Mouse (Mus musculus) neural tube, embryonic 12.5 days (tissue): Measurements from ENCODE around the gene Dclre1b. TPM values are rescaled to one million over a fixed set of nuclear protein-coding genes. Genes with fewer than 3 reads are reported as not detected.
"Not testable (repeated sequence)": the region's sequence is repeated elsewhere in the genome, so short reads cannot be mapped to it uniquely, and the experiment has no call there.

Source experiments
- ATAC-seq: fragments of 200-750 bp; cut with Nextera tagmentation; 2 replicates; pipeline ENCODE4 v1.8.0; 2017; ENCODE audit warnings: low read depth, mild to moderate bottlenecking, moderate TSS enrichment, moderate library complexity; ENCODE audit not compliant: low FRiP score
- H3K27ac ChIP-seq: fragments of 300-500 bp; sonication (generic); 2 replicates; pipeline ENCODE4 v1.5.1; 2016
- H3K27me3 ChIP-seq: fragments of 300-500 bp; sonication (generic); replicated peaks from 2 replicates; pipeline ENCODE4 v1.6.1; 2016; ENCODE audit warnings: mild to moderate bottlenecking
- H3K36me3 ChIP-seq: fragments of 300-500 bp; sonication (generic); 2 replicates; pipeline ENCODE4 v1.6.1; 2016; ENCODE audit warnings: mild to moderate bottlenecking
- H3K4me1 ChIP-seq: fragments of 300-500 bp; sonication (generic); 2 replicates; pipeline ENCODE4 v1.6.1; 2016
- H3K4me2 ChIP-seq: fragments of 300-500 bp; sonication (generic); replicated peaks from 2 replicates; pipeline ENCODE4 v1.6.1; 2016; ENCODE audit warnings: mild to moderate bottlenecking
- H3K4me3 ChIP-seq: fragments of 300-500 bp; sonication (generic); 2 replicates; pipeline ENCODE4 v1.5.1; 2016
- H3K9ac ChIP-seq: fragments of 300-500 bp; sonication (generic); 2 replicates; pipeline ENCODE4 v1.6.1; 2016; ENCODE audit warnings: mild to moderate bottlenecking
- H3K9me3 ChIP-seq: fragments of 300-500 bp; sonication (generic); 2 replicates; pipeline ENCODE4 v1.6.1; 2016; ENCODE audit warnings: mild to moderate bottlenecking
- WGBS: fragments of 180-500 bp; shearing (Covaris S2); methylation state at CpG from one replicate; pipeline ENCODE4 v1.1.7; 2016; 5-methylcytosine and 5-hydroxymethylcytosine counted together
- polyA plus RNA-seq: library from polyadenylated mRNA; unstranded; fragments of >200 nt; fragmentation: Nextera tagmentation; extraction: Ambion mirVana; gene quantifications from 2 replicates; pipeline ENCODE4 v1.2.1, GENCODE M21; 2016

The Dclre1b gene
- polyA plus RNA-seq, 1 experiment from 2014 or later = 26.7 TPM

DNA sequence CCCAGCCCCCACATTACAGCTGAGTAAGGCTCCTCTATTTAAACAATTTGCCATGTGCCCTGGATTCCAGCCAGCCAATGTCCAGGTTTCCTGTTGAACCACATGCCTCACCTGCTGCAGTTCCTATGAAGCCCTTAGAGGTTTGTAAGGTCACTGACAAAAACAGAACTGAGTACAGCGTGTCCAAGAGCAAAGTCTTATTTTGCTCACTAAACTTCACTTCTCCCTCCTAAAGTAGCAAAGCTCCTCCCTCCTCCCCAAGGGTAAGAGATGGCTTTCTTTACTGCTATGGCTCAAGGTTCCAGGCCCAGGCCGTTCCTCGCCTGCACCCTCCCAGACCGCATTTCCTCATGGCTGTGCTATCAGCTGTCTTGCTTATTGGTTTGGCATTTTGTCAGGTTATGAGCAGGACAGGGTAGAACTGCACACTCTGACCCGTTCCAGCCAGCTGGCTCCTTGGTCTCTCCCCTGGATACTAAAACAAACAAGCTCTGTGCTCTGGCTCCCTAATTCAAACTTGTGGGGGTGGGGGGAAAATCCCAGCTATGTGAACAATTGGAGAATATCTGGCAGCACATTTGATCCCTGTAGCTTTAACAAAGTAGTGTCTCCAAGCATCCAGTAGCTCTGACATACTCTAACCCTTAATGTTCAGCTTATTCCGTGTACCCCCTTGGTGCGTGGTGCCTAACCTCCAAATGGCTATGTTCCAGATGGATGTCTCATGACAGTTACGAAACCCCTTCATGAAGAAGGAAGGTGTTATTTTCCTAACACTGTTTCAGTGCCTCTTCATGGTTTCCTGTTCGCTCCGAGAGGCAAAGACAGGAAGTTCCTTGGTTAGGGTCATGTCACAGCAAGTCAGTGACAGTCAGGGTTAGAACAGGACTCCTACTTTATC lies 7.4 kb downstream of the Dclre1b start:
- Histone ChIP-seq H3K36me3 (peaks cover 36% of the 10 kb centered on the region), H3K9ac (no peak overlapping the region), H3K4me1 (no peaks in the 10 kb centered on the region), H3K4me2 (no peak overlapping the region), H3K27me3 (no peaks in the 10 kb centered on the region), H3K9me3 (no peaks in the 10 kb centered on the region), H3K4me3 (no peak overlapping the region), H3K27ac (no peak overlapping the region)
- 85% methylated on average over 10 of the region's 10 CpGs for WGBS
- no peak for ATAC-seq

DNA sequence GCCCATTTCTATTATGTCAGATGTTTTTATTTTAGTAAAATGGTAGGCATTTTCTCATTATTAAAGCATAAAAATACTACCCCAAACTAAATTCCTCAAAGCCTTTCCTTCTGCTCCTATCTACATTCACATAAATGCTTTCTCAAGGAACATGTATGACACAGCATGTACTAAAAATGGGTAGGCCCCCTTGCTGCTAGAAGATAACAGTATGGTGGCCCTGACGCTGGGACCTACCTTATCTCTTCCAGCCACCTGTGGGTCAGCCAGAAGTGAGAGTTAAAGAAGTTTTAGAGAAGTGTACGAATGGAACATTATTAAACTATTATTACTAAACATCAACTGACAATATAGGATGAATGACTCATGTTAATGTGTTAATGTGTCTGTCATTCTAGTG lies 9.7 kb downstream of the Dclre1b start:
- H3K9me3 ChIP-seq = no peaks in the 10 kb centered on the region
- peaks cover 23% of the 10 kb centered on the region for H3K36me3 ChIP-seq
- H3K4me2 ChIP-seq = no peak overlapping the region
- H3K9ac ChIP-seq = no peak overlapping the region
- ATAC-seq = no peak
- 80% methylated on average over 2 of the region's 2 CpGs for WGBS
- H3K27me3 ChIP-seq = no peaks in the 10 kb centered on the region
- H3K4me3 ChIP-seq = no peak overlapping the region
- H3K27ac ChIP-seq = no peak overlapping the region
- no peaks in the 10 kb centered on the region for H3K4me1 ChIP-seq

DNA sequence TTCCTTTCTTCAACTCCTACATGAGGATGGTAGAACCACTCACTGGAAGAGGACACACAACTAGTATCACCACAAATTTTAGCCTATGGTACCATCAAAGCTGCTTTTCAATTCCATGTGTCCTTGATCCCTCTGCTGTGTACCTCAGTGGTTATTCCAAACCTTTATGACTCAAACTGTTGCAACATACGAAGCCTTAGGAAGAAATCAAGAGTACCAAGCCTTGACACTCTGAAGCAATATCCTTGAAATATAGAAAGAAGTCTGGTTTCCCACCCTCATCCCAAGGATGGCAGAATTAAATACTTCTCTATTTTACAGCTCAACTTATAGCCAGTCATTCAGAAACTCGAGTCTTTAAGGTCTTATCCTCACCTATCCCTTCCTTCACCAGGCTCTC lies 12.9 kb downstream of the Dclre1b start:
- Histone ChIP-seq H3K4me1 (no peaks in the 10 kb centered on the region), H3K36me3 (no peaks in the 10 kb centered on the region), H3K4me2 (no peak overlapping the region), H3K27me3 (no peaks in the 10 kb centered on the region), H3K9me3 (no peaks in the 10 kb centered on the region), H3K27ac (no peak overlapping the region), H3K4me3 (no peak overlapping the region), H3K9ac (no peak overlapping the region)
- no peak for ATAC-seq
- WGBS = 65% methylated on average over 2 of the region's 2 CpGs

DNA sequence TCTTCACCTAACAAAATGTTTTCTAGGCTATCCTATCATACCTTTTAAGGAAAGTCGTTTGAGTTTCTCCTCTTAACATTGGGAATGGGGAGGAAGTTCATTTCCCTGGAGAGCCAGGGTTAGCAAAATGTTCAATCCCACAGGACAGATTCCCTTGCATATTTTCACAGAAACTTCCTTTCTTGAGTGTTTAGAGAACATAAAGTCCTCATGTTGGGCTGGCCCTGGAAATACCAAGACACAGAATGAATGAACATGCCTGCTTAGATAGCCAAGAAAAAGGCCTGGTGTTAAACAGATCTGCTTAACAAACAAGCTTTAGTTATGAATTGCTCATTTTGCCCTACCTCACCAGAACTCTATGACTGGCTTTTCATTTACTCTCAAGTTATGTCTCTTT lies 16.7 kb downstream of the Dclre1b start:
- Histone ChIP-seq H3K4me3 (no peak overlapping the region), H3K9me3 (no peaks in the 10 kb centered on the region), H3K27me3 (no peaks in the 10 kb centered on the region), H3K36me3 (no peaks in the 10 kb centered on the region), H3K27ac (no peak overlapping the region), H3K4me1 (peaks cover 11% of the 10 kb centered on the region), H3K4me2 (no peak overlapping the region), H3K9ac (no peak overlapping the region)
- 86% methylated on average over 1 of the region's 1 CpGs for WGBS
- no peak for ATAC-seq

DNA sequence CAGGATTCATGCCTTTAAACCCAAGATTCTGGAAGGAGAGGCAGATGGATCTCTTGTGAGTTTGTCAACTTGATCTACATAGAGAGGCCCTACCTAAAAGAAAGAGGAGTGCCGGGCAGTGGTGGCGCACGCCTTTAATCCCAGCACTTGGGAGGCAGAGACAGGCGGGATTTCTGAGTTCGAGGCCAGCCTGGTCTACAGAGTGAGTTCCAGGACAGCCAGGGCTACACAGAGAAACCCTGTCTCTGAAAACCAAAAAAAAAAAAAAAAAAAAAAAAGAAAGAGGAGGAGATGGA lies 17.2 kb downstream of the Dclre1b start:
- H3K27ac ChIP-seq, H3K27me3 ChIP-seq, H3K9ac ChIP-seq, ATAC-seq, H3K36me3 ChIP-seq, H3K9me3 ChIP-seq: not testable (repeated sequence)
- Histone ChIP-seq H3K4me3 (0 out of 2 replicates have a peak overlapping the region, but pooled peaks have one; percentile 87), H3K4me2 (peak overlapping the region; percentile 81; the same call in 1 of the 2 replicates), H3K4me1 (peaks cover 11% of the 10 kb centered on the region)
- WGBS = 88% methylated on average over 5 of the region's 5 CpGs

DNA sequence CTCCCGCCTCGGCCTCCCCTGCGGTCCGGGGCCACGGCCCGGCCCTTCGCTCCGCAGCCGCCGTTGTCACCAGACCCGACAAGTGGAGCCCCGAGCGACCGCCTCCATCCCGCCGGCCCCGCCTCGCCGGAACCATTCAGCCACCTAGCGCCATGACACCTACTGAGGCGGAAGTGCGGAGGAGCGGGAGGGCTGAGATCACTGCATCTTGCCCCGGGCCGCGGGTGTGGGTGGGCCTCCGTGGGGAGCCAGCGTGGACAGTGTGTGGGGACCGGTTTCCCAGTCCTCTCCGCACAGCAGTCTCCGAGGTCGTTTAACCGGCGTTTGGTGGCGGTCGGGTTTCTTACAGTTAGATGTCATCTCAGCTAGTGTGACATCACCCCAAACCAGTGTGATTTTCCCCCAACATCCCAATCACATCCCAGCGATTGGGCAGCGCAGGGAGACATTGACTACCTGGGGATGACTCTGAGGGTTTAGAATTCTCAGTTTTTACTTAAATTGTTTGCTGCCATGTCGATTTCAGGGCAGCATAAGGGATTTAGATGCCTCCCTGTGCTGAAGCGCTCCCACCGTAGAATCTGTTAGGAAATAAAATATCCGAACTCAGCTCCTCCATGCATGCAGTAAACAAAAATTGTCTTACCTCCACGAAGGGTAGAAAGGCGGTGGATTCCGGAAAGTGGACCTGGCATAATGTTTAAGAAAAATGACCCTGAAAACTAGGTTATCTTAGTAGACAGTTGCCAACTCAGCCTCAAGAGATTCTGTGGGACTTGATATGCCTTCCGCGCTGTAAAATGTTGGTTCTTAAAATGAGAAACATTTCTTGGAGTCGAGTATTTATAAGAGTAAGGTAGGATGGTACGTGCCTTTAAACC lies 17.8 kb downstream of the Dclre1b start, which contains the start of gene Hipk1:
Gene Hipk1, minus strand, starts transcription at position 334 of the 881 bp plus-strand sequence.
- no peaks in the 10 kb centered on the region for H3K9me3 ChIP-seq
- peak within 1 kb of the TSS; percentile 87 for H3K4me3 ChIP-seq
- no peaks in the 10 kb centered on the region for H3K36me3 ChIP-seq
- peak within 1 kb of the TSS; percentile 75 for H3K27ac ChIP-seq
- H3K4me1 ChIP-seq = peaks cover 11% of the 10 kb centered on the region
- H3K9ac ChIP-seq = peak within 1 kb of the TSS; percentile 94
- 10% methylated on average over 49 of the region's 49 CpGs for WGBS
- peak; percentile 98 for ATAC-seq
- no peaks in the 10 kb centered on the region for H3K27me3 ChIP-seq
- H3K4me2 ChIP-seq = peak within 1 kb of the TSS; percentile 81

DNA sequence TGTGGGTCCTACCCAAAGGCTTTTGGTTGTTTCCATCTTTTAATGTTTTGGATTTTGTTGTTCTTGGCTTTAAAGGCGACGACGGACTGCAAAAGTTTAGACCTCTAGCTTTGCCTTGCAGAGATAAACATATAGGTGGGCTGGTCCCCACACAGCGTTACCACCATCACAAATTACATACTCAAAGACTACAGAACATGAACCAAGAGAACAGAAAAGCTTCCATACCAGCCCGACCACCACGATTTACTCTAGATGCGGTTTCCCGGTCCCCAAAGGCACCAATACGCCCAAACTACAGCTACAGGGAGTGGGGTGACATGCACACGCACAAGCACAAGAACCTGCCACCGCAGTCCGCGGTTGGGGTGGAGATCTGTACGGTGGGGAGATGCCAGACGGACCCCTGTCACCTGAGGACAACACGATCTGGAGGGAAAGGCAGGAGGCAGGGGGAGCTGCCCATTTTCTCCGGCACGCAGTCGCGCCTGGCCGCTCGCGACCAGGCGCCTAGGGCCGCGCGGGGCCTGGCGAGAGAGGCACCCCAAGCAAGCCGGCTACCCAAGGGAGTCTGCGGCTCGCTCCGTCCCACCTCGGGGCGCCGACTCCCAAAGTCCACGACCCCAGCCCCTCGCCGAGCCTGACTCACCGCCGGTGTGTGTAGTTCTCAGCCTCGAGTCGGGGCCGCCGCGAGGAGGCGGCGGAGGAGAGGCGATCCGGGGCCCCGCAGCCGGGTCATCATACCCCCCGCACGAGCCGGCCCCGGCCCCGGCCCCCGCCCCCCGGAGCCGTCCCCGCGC lies 18.7 kb downstream of the Dclre1b start:
- Histone ChIP-seq H3K9ac (peak overlapping the region; percentile 94), H3K4me1 (peaks cover 11% of the 10 kb centered on the region), H3K27me3 (no peaks in the 10 kb centered on the region), H3K9me3 (no peaks in the 10 kb centered on the region), H3K4me2 (peak overlapping the region; percentile 81), H3K36me3 (no peaks in the 10 kb centered on the region), H3K27ac (peak overlapping the region; percentile 75; the same call in 1 of the 2 replicates), H3K4me3 (peak overlapping the region; percentile 87)
- ATAC-seq = peak; percentile 85
- WGBS = under 1% methylated on average over 56 of the region's 61 CpGs

DNA sequence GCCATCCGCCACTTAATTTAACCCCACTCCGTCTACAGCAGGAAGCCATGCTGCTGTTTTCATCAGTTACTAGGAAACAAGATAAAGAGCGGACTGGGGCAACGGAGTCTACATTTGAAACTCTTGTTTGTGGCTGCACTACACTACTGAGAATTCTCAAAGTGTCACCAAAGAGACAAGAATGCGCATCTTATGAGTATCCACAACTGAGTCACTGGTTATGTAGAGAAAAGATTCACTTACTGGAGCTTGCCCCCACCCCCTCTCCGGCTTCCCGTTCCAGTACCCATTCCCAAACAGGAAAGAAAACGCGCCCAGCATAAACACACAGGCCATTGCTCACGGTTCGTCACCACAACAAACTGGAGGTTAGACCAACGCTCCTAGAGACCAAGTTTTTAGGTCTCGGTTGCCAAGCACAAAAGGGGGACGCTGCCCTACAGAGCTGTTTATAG lies 19.3 kb downstream of the Dclre1b start:
- H3K9ac ChIP-seq = peak overlapping the region; percentile 94
- H3K9me3 ChIP-seq = no peaks in the 10 kb centered on the region
- H3K27ac ChIP-seq = no peak overlapping the region
- H3K27me3 ChIP-seq = no peaks in the 10 kb centered on the region
- peak overlapping the region; percentile 81 for H3K4me2 ChIP-seq
- no peak for ATAC-seq
- peak overlapping the region; percentile 87 for H3K4me3 ChIP-seq
- peaks cover 15% of the 10 kb centered on the region for H3K4me1 ChIP-seq
- H3K36me3 ChIP-seq = no peaks in the 10 kb centered on the region
- 3% methylated on average over 14 of the region's 14 CpGs for WGBS

DNA sequence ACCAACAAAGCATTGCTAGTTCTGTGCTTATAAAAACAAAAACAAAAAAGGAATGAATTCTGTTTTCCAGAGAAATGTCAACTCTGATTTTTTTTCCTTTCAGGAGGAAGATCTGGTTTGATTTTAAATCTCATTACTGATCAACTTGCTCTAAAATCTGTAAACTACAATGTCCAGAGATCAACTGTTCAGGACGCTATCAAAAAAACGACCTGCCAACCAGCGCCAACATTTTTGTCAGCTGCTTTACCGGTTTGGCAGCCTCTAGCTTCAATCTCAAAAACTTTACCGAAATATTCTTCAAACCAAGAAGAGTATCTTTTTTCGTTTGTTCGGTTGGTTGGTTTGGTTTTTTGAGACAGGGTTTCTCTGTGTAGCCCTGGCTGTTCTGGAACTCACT lies 20.1 kb downstream of the Dclre1b start:
- no peak overlapping the region for H3K4me3 ChIP-seq
- no peak overlapping the region for H3K27ac ChIP-seq
- H3K36me3 ChIP-seq = no peaks in the 10 kb centered on the region
- no peaks in the 10 kb centered on the region for H3K27me3 ChIP-seq
- H3K4me1 ChIP-seq = peaks cover 17% of the 10 kb centered on the region
- no peaks in the 10 kb centered on the region for H3K9me3 ChIP-seq
- H3K4me2 ChIP-seq = peak overlapping the region; percentile 81
- H3K9ac ChIP-seq = no peak overlapping the region
- 85% methylated on average over 7 of the region's 7 CpGs for WGBS
- ATAC-seq = no peak

DNA sequence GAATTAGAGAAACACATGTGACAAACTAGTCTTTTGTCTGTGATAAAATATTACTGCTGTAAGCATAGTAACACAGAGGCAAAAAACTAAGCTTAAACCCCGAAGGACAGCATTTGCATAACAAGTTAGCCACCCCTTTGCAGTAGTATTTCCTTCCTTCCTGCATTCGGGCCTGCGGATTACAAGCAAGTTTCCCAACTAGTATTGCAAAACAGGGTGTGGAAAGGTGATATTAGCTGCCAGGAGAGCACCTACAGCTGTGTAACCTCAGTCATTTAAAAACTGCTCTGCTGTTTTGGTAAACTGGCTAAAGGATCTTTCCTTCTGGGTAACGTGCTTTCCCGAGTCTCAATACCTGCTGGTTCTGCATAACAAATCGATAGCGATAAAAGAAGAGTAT lies 22.0 kb downstream of the Dclre1b start:
- no peak overlapping the region for H3K4me2 ChIP-seq
- WGBS = 58% methylated on average over 7 of the region's 7 CpGs
- peaks cover 17% of the 10 kb centered on the region for H3K4me1 ChIP-seq
- no peaks in the 10 kb centered on the region for H3K9me3 ChIP-seq
- H3K36me3 ChIP-seq = no peaks in the 10 kb centered on the region
- no peak overlapping the region for H3K27ac ChIP-seq
- H3K4me3 ChIP-seq = no peak overlapping the region
- H3K27me3 ChIP-seq = no peaks in the 10 kb centered on the region
- H3K9ac ChIP-seq = no peak overlapping the region
- no peak for ATAC-seq

DNA sequence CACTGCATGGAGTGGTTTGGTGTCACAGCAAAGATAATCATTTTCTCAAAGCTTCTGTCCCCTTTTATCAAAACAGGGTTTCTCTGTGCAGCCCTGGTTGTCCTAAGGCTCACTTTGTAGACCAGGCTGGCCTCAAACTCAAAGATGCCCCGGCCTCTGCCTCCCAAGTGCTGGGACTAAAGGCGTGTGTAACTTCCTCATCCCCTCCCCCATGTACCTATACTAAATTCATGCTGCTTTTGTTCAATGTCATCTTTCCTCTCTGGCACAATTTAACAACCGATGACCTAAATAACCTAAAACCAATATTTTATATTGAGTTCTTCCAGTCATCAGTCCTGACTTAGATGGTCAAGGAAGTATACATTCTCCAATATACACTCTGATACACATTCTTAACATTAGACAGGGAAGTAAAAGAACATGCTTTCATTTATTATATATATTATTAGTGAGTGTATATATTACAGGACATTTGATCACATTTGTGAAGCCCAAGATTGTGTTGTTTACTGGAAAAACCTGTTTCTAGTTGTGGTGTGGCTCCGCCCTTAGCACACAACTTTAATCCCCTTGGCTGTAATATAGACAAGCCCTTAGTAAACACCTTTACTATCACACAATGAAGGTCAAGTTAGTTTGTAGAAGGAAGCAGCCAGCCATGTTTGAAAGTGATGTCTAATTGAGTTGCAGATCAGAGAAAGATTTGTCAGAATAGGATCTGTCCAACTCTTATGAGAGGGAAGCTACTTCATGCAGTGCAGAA lies 26.2 kb downstream of the Dclre1b start:
- Histone ChIP-seq H3K4me2 (no peak overlapping the region), H3K27me3 (no peaks in the 10 kb centered on the region), H3K9me3 (no peaks in the 10 kb centered on the region), H3K4me1 (0 out of 2 replicates have a peak, but pooled peaks cover 6% of the 10 kb centered on the region), H3K36me3 (peaks cover 1% of the 10 kb centered on the region), H3K27ac (no peak overlapping the region), H3K4me3 (no peak overlapping the region), H3K9ac (no peak overlapping the region)
- no peak for ATAC-seq
- 92% methylated on average over 4 of the region's 4 CpGs for WGBS
